Mouse (Mus musculus) adrenal gland, adult 8-10 months (tissue): ENCODE measurements around the gene Zfp423. TPM values are rescaled to one million over a fixed set of nuclear protein-coding genes. Genes with fewer than 3 reads are reported as not detected.

Experiments used
- DNase-seq: peaks from one replicate; pipeline ENCODE4 v3.0.0; 2022
- total RNA-seq, 4 experiments: library from RNA; stranded (reverse); gene quantifications; 2 replicates each; pipeline ENCODE4 v1.2.4; 2022

The Zfp423 gene
- 10 to 100 TPM; 18.3 to 47.9 (median 33.8) TPM for total RNA-seq

DNA sequence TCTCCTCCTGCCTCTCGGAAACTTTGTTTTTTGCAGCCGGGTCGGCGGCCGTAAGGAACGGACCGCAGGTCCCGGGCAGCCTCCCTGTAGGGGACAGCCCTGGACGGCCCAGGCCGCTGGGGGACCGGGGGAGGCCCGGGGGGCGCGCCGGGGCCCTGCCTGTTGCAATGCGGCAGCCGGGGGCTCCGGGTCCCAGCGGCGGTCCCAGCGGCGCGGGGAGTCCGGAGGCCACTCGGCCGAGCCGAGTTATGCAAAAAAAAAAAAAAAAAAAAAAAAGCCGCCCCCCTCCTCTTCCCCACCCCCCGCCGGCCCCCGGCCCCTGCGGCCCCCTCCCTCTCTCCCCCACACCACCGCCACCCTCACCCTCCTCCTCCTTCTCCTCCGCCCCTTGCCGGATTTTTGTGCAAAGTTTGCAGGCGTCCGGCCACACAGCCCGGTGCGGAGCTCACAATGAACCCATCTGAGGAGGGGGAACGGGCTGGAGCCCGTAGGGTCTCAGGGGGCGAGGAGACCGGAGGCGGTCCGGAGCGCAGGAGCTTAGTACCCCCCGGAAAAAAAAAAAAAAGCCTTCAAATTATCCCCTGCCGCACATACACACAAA, at the start of gene Zfp423:
TSS of gene Zfp423 (minus strand) at position 276 of the 601 bp plus-strand sequence.
- no peak for DNase-seq

GRCm38 (mm10) chr8:88006811-88007210, 47.4 kb upstream of the Zfp423 start:
- DNase-seq = no peak

DNA sequence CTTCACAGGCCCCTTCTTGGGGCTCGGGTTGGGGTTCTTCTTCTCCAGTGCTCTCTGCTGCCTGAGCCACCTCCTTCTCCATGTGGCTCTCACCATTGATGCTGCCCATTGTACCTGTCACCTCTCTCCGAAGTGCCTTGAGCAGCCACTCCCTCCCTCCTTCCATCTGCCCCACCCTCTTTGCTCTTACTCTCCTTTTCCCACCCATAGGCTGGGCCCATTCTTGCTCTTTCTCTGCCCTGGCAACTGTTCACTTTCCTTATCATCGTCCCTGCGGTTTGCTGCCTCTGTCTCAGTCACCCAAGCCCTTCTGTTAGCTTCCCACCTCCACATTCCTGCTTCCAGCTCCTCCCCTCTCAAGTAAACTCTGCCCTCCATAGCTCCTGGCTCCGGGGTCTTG, 25.4 kb upstream of the Zfp423 start:
- no peak for DNase-seq

DNA sequence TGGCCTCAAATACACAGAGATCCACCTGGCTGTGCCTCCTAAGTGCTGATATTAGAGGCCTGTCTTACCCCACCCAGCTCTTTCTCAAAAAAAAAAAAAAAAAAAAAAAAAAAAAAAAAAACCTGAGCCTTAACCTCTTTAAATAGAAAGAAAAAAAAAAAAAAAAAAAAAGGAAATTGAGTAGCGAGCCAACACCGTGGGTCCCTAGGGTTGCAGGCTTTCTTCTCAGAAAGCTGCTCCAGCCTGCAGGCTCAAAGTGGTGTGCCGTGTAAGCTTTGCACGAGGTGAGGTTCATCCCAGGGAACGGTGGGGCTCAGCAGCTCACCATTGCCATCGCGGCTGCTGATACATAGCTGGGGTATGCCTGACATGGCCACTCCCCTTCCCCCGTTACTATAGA, 24.6 kb upstream of the Zfp423 start:
- DNase-seq = no peak

GRCm38 (mm10) chr8:87982936-87983335, 23.5 kb upstream of the Zfp423 start:
- no peak for DNase-seq

DNA sequence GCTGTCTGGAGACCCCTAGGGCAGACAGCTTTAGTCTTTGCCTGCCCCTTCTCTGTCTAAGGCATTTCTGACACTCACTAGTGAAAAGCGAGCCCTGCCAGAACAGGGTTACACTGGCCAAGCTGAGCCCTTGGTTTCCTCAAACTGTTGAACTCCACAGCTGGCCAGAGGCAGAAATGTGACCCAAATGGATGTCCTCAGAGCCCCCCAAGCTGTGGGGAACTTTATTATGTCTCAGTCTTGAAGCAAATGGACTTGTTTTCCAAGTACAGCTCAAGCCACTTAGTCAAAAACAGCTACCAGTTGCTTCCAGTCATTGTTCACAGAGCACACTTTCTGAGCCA, 16.0 kb upstream of the Zfp423 start:
- DNase-seq = no peak

GRCm38 (mm10) chr8:87974759-87975465, 15.5 kb upstream of the Zfp423 start:
- no peak for DNase-seq

GRCm38 (mm10) chr8:87974122-87974758, 14.8 kb upstream of the Zfp423 start:
- no peak for DNase-seq

- DNase-seq = no peak
These were observed 8.6 kb upstream of the Zfp423 start for GRCm38 (mm10) chr8:87967866-87968620.

- DNase-seq = no peak
These were observed 7.8 kb upstream of the Zfp423 start for GRCm38 (mm10) chr8:87967057-87967820.

DNA sequence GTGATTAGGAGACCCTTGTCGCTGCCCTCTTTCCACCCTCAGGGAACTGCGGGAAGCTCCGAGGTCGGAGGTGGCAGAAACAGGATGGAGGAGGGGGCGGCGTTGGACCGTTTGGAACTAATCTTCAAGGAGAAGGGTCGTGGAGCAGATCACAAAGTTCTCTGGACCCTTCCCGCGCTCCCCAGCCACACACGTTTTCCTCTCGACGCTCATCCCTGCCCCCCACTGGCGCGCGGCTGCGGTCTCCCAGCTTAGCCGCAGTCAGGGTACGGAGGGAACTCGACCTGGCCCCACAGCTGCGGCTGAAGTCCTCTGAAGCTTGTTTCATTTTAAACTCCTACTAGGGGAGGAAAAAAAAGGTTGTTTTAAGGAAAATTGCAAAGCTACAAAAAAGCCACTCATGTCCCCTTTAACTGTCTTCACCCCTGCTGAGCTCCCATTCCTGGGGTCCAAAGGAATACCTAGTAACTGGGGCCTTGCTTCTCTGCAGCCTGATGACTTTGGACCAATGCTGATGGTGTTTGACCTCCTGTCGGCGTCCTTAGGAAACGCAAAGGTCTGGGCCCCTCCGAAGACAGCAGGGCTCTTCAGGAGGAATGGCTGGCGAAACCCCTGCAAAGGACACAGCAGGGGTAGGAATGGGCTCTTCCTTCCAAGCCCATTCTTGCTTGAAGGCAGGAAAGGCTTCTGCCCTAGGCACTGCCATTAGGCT, 3.3 kb upstream of the Zfp423 start:
- no peak for DNase-seq

GRCm38 (mm10) chr8:87961680-87962513, 2.5 kb upstream of the Zfp423 start:
- peak; percentile 63 for DNase-seq

DNA sequence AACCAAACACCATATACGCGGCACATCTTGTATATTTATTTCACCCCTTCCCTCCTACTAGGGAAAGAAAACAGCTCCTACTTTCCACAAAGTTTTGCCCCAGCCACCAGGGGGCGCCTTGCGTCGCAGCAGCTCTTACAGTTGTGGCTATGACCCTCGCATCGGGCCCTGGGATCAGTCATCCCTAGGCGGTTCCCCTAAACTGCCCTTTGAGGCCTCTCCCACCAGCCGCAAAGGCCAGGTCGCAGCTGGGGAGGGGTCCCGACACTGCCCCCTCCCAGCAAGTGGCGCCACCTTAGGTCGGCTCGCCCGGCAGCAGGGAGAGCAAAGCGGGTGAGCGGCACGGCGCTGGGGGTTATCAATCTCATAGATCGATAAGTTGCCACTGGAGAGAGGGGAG, 1.7 kb upstream of the Zfp423 start:
- DNase-seq = no peak

- peak; percentile 72 for DNase-seq
These were observed 810 bp upstream of the Zfp423 start for GRCm38 (mm10) chr8:87960061-87960749.

DNA sequence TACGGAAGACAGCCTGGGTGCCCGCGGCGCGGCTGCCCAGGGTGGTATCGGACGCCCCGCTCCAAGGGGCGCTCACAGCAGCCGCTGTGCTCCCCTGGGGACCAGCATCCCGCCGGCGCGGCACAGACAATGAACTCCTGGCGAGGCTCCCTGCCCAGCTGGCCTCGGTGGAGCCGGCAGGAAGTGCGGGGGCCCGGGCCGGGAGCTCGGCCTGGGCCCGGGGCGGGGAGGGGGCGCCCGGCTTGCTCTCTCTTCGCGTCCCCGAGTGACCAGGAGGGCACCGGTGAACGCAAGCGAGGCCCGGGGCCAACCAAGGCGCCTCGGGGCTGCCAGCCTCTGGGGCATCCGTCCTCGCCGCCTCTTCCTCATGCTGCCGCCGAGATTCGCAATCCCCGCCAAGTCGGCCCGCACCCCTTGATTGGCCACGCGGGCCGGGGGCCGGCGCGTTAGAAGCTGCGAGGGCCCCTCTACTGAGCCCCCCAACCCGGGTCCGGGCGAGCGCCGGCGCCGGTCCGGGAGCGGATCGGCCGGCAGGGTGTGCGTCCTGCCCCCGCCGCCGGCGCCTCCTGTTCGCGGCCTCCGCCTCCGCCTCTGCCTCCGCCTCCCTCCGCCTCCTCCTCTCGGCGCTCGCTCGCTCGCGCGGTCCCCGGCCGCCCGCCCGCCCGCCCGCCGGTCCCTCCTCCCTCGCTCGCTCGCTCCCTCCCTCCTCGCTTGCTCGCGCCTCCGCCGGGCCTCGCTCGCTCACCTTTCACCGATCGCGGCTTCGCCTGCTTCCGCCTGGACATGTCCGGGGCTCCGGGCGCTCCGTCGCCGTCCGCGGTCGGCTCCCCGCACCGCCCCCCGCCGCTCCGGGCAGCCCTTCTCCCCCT, 710 bp downstream of the Zfp423 start:
- peak; percentile 60 for DNase-seq

GRCm38 (mm10) chr8:87957871-87958450, 1.4 kb downstream of the Zfp423 start:
- peak; percentile 57 for DNase-seq

- no peak for DNase-seq
These were observed 3.4 kb downstream of the Zfp423 start for GRCm38 (mm10) chr8:87956001-87956400.

GRCm38 (mm10) chr8:87953473-87953872, 5.9 kb downstream of the Zfp423 start:
- DNase-seq = no peak

DNA sequence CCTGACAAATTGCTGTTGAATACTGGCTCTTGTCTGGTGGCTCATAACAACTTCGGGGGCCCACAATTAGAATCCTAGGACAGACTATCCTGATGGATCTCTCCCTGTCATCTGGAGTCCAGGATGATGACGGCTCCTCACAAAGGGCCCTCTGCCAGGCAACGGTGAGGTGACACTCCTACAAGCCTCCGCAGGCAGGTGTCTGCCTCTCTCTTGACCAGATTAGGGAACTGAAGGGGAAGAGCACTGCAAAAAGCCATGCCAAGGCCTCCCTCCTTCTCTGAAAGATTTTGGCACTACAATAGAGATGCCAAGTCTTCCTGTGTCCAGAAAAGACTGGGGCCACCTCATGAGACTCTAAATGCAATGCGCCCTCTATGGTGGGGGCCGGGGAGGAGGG, 7.1 kb downstream of the Zfp423 start:
- no peak for DNase-seq
